Mouse (Mus musculus): Measurements from ENCODE around the gene Tuba4a. TPM values are rescaled to one million over a fixed set of nuclear protein-coding genes. Genes with fewer than 3 reads are reported as not detected.
A peak's percentile ranks its signal among the peaks of the same experiment; 100 is the strongest.

Gene Tuba4a
- polyA plus RNA-seq, 1 experiment from 2014 or later, result 44.9 TPM

GRCm38 (mm10) chr1:75179334-75180104 lies 40.1 kb downstream of the Tuba4a start:
- Histone ChIP-seq H3K9ac (peak overlapping the region; percentile 49), H3K4me2 (peak overlapping the region; percentile 98), H3K9me3 (no peaks in the 10 kb centered on the region), H3K27me3 (no peaks in the 10 kb centered on the region), H3K4me1 (peaks cover 17% of the 10 kb centered on the region), H3K36me3 (peaks cover 24% of the 10 kb centered on the region; the same call in 1 of the 2 replicates), H3K27ac (peak overlapping the region; percentile 44; the same call in 1 of the 2 replicates), H3K4me3 (peak overlapping the region; percentile 66)
- ATAC-seq (ENCODE audit: borderline replicate concordance, extremely low read depth, low FRiP score, low TSS enrichment), result peak; percentile 50
- 5% methylated on average over 23 of the region's 23 CpGs for WGBS

- H3K4me2 ChIP-seq, result peak within 1 kb of the TSS; percentile 85
- peaks cover 33% of the 10 kb centered on the region for H3K36me3 ChIP-seq
- peak within 1 kb of the TSS; percentile 94 for H3K27ac ChIP-seq
- 2% methylated on average over 57 of the region's 59 CpGs for WGBS
- no peaks in the 10 kb centered on the region for H3K27me3 ChIP-seq
- peak within 1 kb of the TSS; percentile 81 for H3K9ac ChIP-seq
- H3K9me3 ChIP-seq, result no peaks in the 10 kb centered on the region
- peaks cover 15% of the 10 kb centered on the region for H3K4me1 ChIP-seq
- peak; percentile 99 for ATAC-seq (ENCODE audit: borderline replicate concordance, extremely low read depth, low FRiP score, low TSS enrichment)
- peak within 1 kb of the TSS; percentile 98 for H3K4me3 ChIP-seq
Observed at GRCm38 (mm10) chr1:75168472-75169464, 50.9 kb downstream of the Tuba4a start, which contains the start of gene Zfand2b. Gene Zfand2b, plus strand, starts transcription at chr1:75168646.

GRCm38 (mm10) chr1:75168093-75168471 lies 51.6 kb downstream of the Tuba4a start:
- Histone ChIP-seq H3K27me3 (no peaks in the 10 kb centered on the region), H3K4me1 (peaks cover 15% of the 10 kb centered on the region), H3K9me3 (no peaks in the 10 kb centered on the region), H3K36me3 (peaks cover 29% of the 10 kb centered on the region), H3K9ac (peak overlapping the region; percentile 81), H3K4me2 (peak overlapping the region; percentile 85), H3K27ac (0 out of 2 replicates have a peak overlapping the region, but pooled peaks have one; percentile 94), H3K4me3 (peak overlapping the region; percentile 98)
- ATAC-seq (ENCODE audit: borderline replicate concordance, extremely low read depth, low FRiP score, low TSS enrichment), result peak; percentile 24
- WGBS, result 3% methylated on average over 7 of the region's 7 CpGs

Small RNA genes within 50 kb of the gene (microRNA-seq; reads per million reads assigned to microRNA genes)
- gene Gm27943, result not detected

Other genes starting within 250 kb of the Tuba4a start
- gene Nhej1, start 94.7 kb downstream of the Tuba4a start, polyA plus RNA-seq (2015; fragmentation: Nextera tagmentation; extraction: Ambion mirVana), result 9.1 and 10.4 TPM in 2 replicates
- 0.33 and 0.41 TPM in 2 replicates for gene Slc23a3, start 86.0 kb downstream of the Tuba4a start, polyA plus RNA-seq (2015; fragmentation: Nextera tagmentation; extraction: Ambion mirVana)
- 36.5 and 41.6 TPM in 2 replicates for gene Cnppd1, start 77.2 kb downstream of the Tuba4a start, polyA plus RNA-seq (2015; fragmentation: Nextera tagmentation; extraction: Ambion mirVana)
- gene Retreg2, start 77.1 kb downstream of the Tuba4a start, polyA plus RNA-seq (2015; fragmentation: Nextera tagmentation; extraction: Ambion mirVana), result 48.6 and 49.8 TPM in 2 replicates
- 38.1 and 39.9 TPM in 2 replicates for gene Zfand2b, start 51.2 kb downstream of the Tuba4a start, polyA plus RNA-seq (2015; fragmentation: Nextera tagmentation; extraction: Ambion mirVana)
- gene Abcb6, start 39.5 kb downstream of the Tuba4a start, polyA plus RNA-seq (2015; fragmentation: Nextera tagmentation; extraction: Ambion mirVana), result 16.1 and 17.1 TPM in 2 replicates
- gene Ankzf1, start 27.7 kb downstream of the Tuba4a start, polyA plus RNA-seq (2015; fragmentation: Nextera tagmentation; extraction: Ambion mirVana), result 21.8 and 23.2 TPM in 2 replicates
- gene Atg9a, start 27.7 kb downstream of the Tuba4a start, polyA plus RNA-seq (2015; fragmentation: Nextera tagmentation; extraction: Ambion mirVana), result 21.9 and 27.6 TPM in 2 replicates
- 16.2 and 16.6 TPM in 2 replicates for gene Glb1l, start 9.1 kb downstream of the Tuba4a start, polyA plus RNA-seq (2015; fragmentation: Nextera tagmentation; extraction: Ambion mirVana)
- 136 and 137 TPM in 2 replicates for gene Stk16, start 9.0 kb downstream of the Tuba4a start, polyA plus RNA-seq (2015; fragmentation: Nextera tagmentation; extraction: Ambion mirVana)
- gene A630095N17Rik, start 12.2 kb upstream of the Tuba4a start, polyA plus RNA-seq (2015; fragmentation: Nextera tagmentation; extraction: Ambion mirVana), result not detected in 2 replicates
- 30.8 and 33.3 TPM in 2 replicates for gene Dnajb2, start 16.5 kb upstream of the Tuba4a start, polyA plus RNA-seq (2015; fragmentation: Nextera tagmentation; extraction: Ambion mirVana)
- gene Ptprn, start 44.6 kb upstream of the Tuba4a start, polyA plus RNA-seq (2015; fragmentation: Nextera tagmentation; extraction: Ambion mirVana), result 0.39 and 0.72 TPM in 2 replicates
- 0.91 and 1.4 TPM in 2 replicates for gene Resp18, start 58.5 kb upstream of the Tuba4a start, polyA plus RNA-seq (2015; fragmentation: Nextera tagmentation; extraction: Ambion mirVana)
- gene Dnpep, start 98.1 kb upstream of the Tuba4a start, polyA plus RNA-seq (2015; fragmentation: Nextera tagmentation; extraction: Ambion mirVana), result 121 and 124 TPM in 2 replicates
- 57.1 and 59.5 TPM in 2 replicates for gene Des, start 140.5 kb upstream of the Tuba4a start, polyA plus RNA-seq (2015; fragmentation: Nextera tagmentation; extraction: Ambion mirVana)
- 41.6 and 42.8 TPM in 2 replicates for gene Speg, start 155.4 kb upstream of the Tuba4a start, polyA plus RNA-seq (2015; fragmentation: Nextera tagmentation; extraction: Ambion mirVana)
- 80.3 and 88.5 TPM in 2 replicates for gene Gmppa, start 216.1 kb upstream of the Tuba4a start, polyA plus RNA-seq (2015; fragmentation: Nextera tagmentation; extraction: Ambion mirVana)
- gene Asic4, start 230.6 kb upstream of the Tuba4a start, polyA plus RNA-seq (2015; fragmentation: Nextera tagmentation; extraction: Ambion mirVana), result 0.26 and 0.30 TPM in 2 replicates

All from lung, embryonic 15.5 days (tissue).